Mouse (Mus musculus) hindbrain, embryonic 14.5 days (tissue): ENCODE measurements at regions not wholly inside any gene's neighbourhood (a gene's known extent, or its start where the extent isn't known, plus 50 kb on each side); places are given as distances from the start of the nearest gene placed in this dataset.
"Not testable (repeated sequence)": the region's sequence is repeated elsewhere in the genome, so short reads cannot be mapped to it uniquely, and the experiment has no call there.

Experiments
- ATAC-seq: fragments of 200-750 bp; cut with Nextera tagmentation; 2 replicates; pipeline ENCODE4 v1.8.0; 2017; ENCODE audit warnings: moderate number of reproducible peaks, mild to moderate bottlenecking, moderate TSS enrichment, moderate library complexity; ENCODE audit not compliant: low FRiP score
- DNase-seq: peaks from one replicate; pipeline ENCODE4 v3.0.0-alpha.2; 2015; ENCODE audit warnings: low spot score
- H3K27ac ChIP-seq: fragments of 300-500 bp; sonication (generic); 2 replicates; pipeline ENCODE4 v1.5.1; 2014; ENCODE audit warnings: mild to moderate bottlenecking, moderate library complexity
- H3K27me3 ChIP-seq: fragments of 300-500 bp; sonication (generic); 2 replicates; pipeline ENCODE4 v1.6.1; 2014; ENCODE audit warnings: mild to moderate bottlenecking, low read length, mixed read lengths; ENCODE audit not compliant: control insufficient read depth, insufficient read depth
- H3K36me3 ChIP-seq: fragments of 300-500 bp; sonication (generic); replicated peaks from 2 replicates; pipeline ENCODE4 v1.6.1; 2014; ENCODE audit not compliant: control insufficient read depth, insufficient read depth
- H3K4me1 ChIP-seq: fragments of 300-500 bp; sonication (generic); replicated peaks from 2 replicates; pipeline ENCODE4 v1.6.1; 2014; ENCODE audit warnings: antibody characterized with exemption, low read length, mixed read lengths; ENCODE audit not compliant: control insufficient read depth, insufficient read depth
- H3K4me2 ChIP-seq: fragments of 300-500 bp; sonication (generic); replicated peaks from 2 replicates; pipeline ENCODE4 v1.6.1; 2014; ENCODE audit warnings: mild to moderate bottlenecking, moderate library complexity
- H3K4me3 ChIP-seq: fragments of 300-500 bp; sonication (generic); replicated peaks from 2 replicates; pipeline ENCODE4 v1.5.1; 2014; ENCODE audit warnings: mild to moderate bottlenecking, low read length
- H3K9ac ChIP-seq: fragments of 300-500 bp; sonication (generic); 2 replicates; pipeline ENCODE4 v1.6.1; 2014
- H3K9me3 ChIP-seq: fragments of 300-500 bp; sonication (generic); 2 replicates; pipeline ENCODE4 v1.6.1; 2016; ENCODE audit warnings: low read length; ENCODE audit not compliant: control insufficient read depth
- WGBS: fragments of 180-500 bp; shearing (Covaris S2); extraction: QIAGEN DNeasy Blood & Tissue Kit; methylation state at CpG from one replicate; pipeline ENCODE4 v1.1.7; 2014; 5-methylcytosine and 5-hydroxymethylcytosine counted together

DNA sequence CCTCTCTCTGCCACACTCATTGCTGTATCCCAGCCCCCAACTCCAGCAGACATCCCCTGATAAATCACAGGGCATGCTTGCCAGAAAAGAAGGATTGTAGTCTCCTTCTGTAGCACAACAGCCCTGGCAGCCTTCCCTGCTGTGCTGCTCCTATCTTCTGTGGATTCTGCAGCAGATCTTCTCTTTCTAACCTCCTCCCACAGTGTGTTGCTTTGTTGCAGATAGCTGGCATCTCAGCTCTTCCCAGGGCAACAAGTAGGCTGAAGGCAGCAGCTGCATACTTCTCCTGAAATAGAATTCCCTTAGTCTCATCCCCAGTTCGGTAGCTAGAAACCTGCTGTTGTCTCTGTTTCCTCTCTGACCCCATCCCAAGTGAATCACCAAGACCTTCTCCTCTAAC is 77.7 kb downstream of the Amer1 start:
- Histone ChIP-seq H3K27ac (no peak overlapping the region), H3K9ac (no peak overlapping the region), H3K9me3 (no peaks in the 10 kb centered on the region), H3K4me2 (no peak overlapping the region), H3K36me3 (no peaks in the 10 kb centered on the region), H3K27me3 (no peaks in the 10 kb centered on the region), H3K4me1 (no peaks in the 10 kb centered on the region), H3K4me3 (no peak overlapping the region)
- ATAC-seq (no peak), DNase-seq (no peak)
- WGBS = 17% methylated on average over 1 of the region's 1 CpGs

DNA sequence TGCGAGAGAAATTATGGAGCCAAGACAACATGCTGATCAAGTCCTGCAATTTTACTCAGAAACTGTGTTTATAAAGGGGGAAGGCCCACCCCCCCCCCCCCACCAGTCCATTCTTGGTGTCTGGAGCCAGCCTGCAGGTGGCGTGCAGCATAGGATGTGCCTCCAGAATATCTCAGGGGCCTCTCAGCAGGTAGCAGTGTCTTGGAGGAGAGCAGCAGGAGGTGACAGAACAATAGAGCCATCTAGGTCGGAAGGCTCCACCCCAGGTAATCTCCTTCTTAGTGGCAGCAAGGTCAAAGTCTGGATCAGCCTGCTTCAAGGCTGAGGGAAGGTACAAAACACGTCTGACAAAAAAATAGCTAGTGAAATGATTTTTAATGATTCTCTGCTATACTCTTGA is 79.3 kb downstream of the Amer1 start:
- not testable (repeated sequence) for H3K27ac ChIP-seq, ATAC-seq, H3K36me3 ChIP-seq, H3K4me3 ChIP-seq, H3K9ac ChIP-seq, H3K4me2 ChIP-seq, H3K27me3 ChIP-seq, H3K4me1 ChIP-seq, H3K9me3 ChIP-seq, DNase-seq
- WGBS = 53% methylated on average over 4 of the region's 4 CpGs

DNA sequence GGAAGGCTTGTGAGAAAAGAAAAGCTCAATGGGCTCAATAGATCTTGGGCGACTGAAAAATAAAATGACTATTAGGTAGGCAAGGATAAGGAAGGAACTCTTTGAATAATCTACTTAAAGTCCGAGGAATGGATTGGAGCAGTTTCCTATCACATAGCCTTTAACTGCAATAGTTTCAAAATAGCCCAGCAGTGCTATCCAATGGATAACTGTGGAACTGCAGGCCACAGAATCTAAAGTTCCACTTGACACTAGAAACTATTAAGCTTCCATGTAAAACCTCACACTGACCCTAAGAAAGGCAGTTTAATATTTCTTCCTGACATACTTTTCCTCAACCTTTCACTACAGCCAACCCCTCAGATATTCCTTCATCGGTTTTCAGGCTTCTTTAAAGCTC is 85.6 kb downstream of the Amer1 start:
- peak; percentile 55 for DNase-seq
- Histone ChIP-seq H3K4me1 (no peaks in the 10 kb centered on the region), H3K9ac (no peak overlapping the region), H3K4me3 (no peak overlapping the region), H3K27me3 (no peaks in the 10 kb centered on the region), H3K27ac (no peak overlapping the region), H3K9me3 (no peaks in the 10 kb centered on the region), H3K36me3 (no peaks in the 10 kb centered on the region), H3K4me2 (no peak overlapping the region)
- ATAC-seq = no peak
- WGBS = 32% methylated on average over 3 of the region's 3 CpGs
